Mouse (Mus musculus) cortical plate, adult 2 months (tissue): ENCODE measurements around the gene Ksr1.

Source experiments
- CTCF ChIP-seq: fragments of 200-500 bp; IDR thresholded peaks from 2 replicates; pipeline ENCODE4 v1.5.1; 2011; ENCODE audit warnings: mild to moderate bottlenecking, control low read depth, low read length; ENCODE audit not compliant: insufficient read depth; ENCODE audit errors: extremely low read depth
- POLR2A ChIP-seq: fragments of 200-500 bp; IDR thresholded peaks from 2 replicates; pipeline ENCODE4 v1.6.1; 2011; ENCODE audit warnings: mild to moderate bottlenecking, low read length, control low read depth; ENCODE audit not compliant: insufficient read depth; ENCODE audit errors: extremely low read depth

DNA sequence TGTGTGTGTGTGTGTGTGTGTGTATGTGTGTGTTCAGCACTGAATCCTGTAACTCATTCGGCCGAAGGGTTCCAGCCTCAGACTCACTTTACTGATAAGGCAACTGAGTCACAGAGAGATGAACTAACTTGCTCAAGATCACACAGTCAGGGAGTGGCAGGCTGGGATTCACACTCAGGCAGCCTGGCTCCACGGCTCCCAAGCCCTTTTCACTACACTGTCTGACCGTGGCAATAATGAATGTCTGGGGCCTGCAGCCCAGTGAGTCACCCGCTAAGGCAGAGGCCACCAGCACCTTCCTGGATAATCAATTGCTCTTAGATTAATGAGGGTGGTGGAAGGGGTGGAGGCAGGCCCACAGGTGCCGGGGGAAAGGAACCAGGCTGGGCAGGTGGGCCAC lies 41.2 kb downstream of the Ksr1 start:
- TF ChIP-seq POLR2A, result no peak
- no peak for TF ChIP-seq CTCF
